Mouse (Mus musculus): Measurements from ENCODE around the gene Scnn1a. TPM values are rescaled to one million over a fixed set of nuclear protein-coding genes. Genes with fewer than 3 reads are reported as not detected.

The Scnn1a gene
- total RNA-seq, 4 experiments from 2014 or later = 0.17 to 0.19 (median 0.17) TPM

Other genes starting within 250 kb of the Scnn1a start
- 10 to 100 TPM; 72.6 to 77.3 (median 74.3) TPM for gene Chd4, start 224.7 kb upstream of the Scnn1a start, total RNA-seq (2022)
- gene Nop2, start 188.8 kb upstream of the Scnn1a start, total RNA-seq (2022) = 10 to 100 TPM; 16.3 to 21.1 (median 19.0) TPM
- gene Iffo1, start 175.4 kb upstream of the Scnn1a start, total RNA-seq (2022) = 1 to 10 TPM; 6.6 to 8.9 (median 7.5) TPM
- gene Gapdh, start 154.2 kb upstream of the Scnn1a start, total RNA-seq (2022) = over 10,000 TPM; 10,104 to 14,130 (median 11,228) TPM
- 10 to 100 TPM in 2 of 4 experiments, 1 to 10 TPM in 2; 7.3 to 14.0 (median 9.1) TPM for gene Ncapd2, start 129.0 kb upstream of the Scnn1a start, total RNA-seq (2022)
- 100 to 1,000 TPM; 224 to 255 (median 228) TPM for gene Mrpl51, start 128.9 kb upstream of the Scnn1a start, total RNA-seq (2022)
- gene Vamp1, start 105.1 kb upstream of the Scnn1a start, total RNA-seq (2022) = 10 to 100 TPM; 15.1 to 16.8 (median 15.5) TPM
- 1 to 10 TPM; 1.6 to 2.3 (median 2.0) TPM for gene Tapbpl, start 88.8 kb upstream of the Scnn1a start, total RNA-seq (2022)
- gene Cd27, start 83.6 kb upstream of the Scnn1a start, total RNA-seq (2022) = under 1 TPM in 2 of 4 experiments, not detected in 2; 0.36 to 0.53 TPM
- gene Tuba3a, start 34.6 kb upstream of the Scnn1a start, total RNA-seq (2022) = not detected
- gene Ltbr, start 6.8 kb upstream of the Scnn1a start, total RNA-seq (2022) = 10 to 100 TPM; 14.7 to 19.7 (median 19.3) TPM
- gene Tnfrsf1a, start 28.7 kb downstream of the Scnn1a start, total RNA-seq (2022) = 10 to 100 TPM; 13.1 to 22.3 (median 16.3) TPM
- gene Plekhg6, start 60.1 kb downstream of the Scnn1a start, total RNA-seq (2022) = not detected
- 10 to 100 TPM; 10.5 to 19.3 (median 15.0) TPM for gene Cd9, start 174.1 kb downstream of the Scnn1a start, total RNA-seq (2022)
- 10 to 100 TPM; 13.4 to 20.8 (median 15.4) TPM for gene Vwf, start 226.1 kb downstream of the Scnn1a start, total RNA-seq (2022)

All from gastrocnemius, adult 8-10 months (tissue).